Mouse (Mus musculus) lung, embryonic 15.5 days (tissue): ENCODE results near the gene Gif. TPM values are rescaled to one million over a fixed set of nuclear protein-coding genes. Genes with fewer than 3 reads are reported as not detected.

Source experiments
- ATAC-seq: fragments of 200-750 bp; cut with Nextera tagmentation; 2 replicates; pipeline ENCODE4 v1.8.0; 2017; ENCODE audit warnings: moderate number of reproducible peaks, borderline replicate concordance; ENCODE audit not compliant: low FRiP score, low TSS enrichment; ENCODE audit errors: extremely low read depth
- H3K27ac ChIP-seq: fragments of 300-500 bp; sonication (generic); 2 replicates; pipeline ENCODE4 v1.5.1; 2015; ENCODE audit warnings: moderate library complexity, mild to moderate bottlenecking, inconsistent platforms
- H3K27me3 ChIP-seq: fragments of 300-500 bp; sonication (generic); 2 replicates; pipeline ENCODE4 v1.6.1; 2015; ENCODE audit warnings: inconsistent platforms
- H3K36me3 ChIP-seq: fragments of 300-500 bp; sonication (generic); 2 replicates; pipeline ENCODE4 v1.6.1; 2015; ENCODE audit warnings: inconsistent platforms
- H3K4me1 ChIP-seq: fragments of 300-500 bp; sonication (generic); 2 replicates; pipeline ENCODE4 v1.6.1; 2015; ENCODE audit warnings: inconsistent platforms
- H3K4me2 ChIP-seq: fragments of 300-500 bp; sonication (generic); 2 replicates; pipeline ENCODE4 v1.6.1; 2015; ENCODE audit warnings: inconsistent platforms, mild to moderate bottlenecking, moderate library complexity
- H3K4me3 ChIP-seq: fragments of 300-500 bp; sonication (generic); 2 replicates; pipeline ENCODE4 v1.5.1; 2015; ENCODE audit warnings: mild to moderate bottlenecking, inconsistent platforms
- H3K9ac ChIP-seq: fragments of 300-500 bp; sonication (generic); 2 replicates; pipeline ENCODE4 v1.6.1; 2015; ENCODE audit warnings: inconsistent platforms
- H3K9me3 ChIP-seq: fragments of 300-500 bp; sonication (generic); 2 replicates; pipeline ENCODE4 v1.6.1; 2016; ENCODE audit warnings: inconsistent platforms
- WGBS: fragments of 180-500 bp; shearing (Covaris S2); methylation state at CpG from one replicate; pipeline ENCODE4 v1.1.7; 2015; 5-methylcytosine and 5-hydroxymethylcytosine counted together
- polyA plus RNA-seq: library from polyadenylated mRNA; unstranded; fragments of >200 nt; fragmentation: Nextera tagmentation; extraction: Ambion mirVana; gene quantifications from 2 replicates; pipeline ENCODE4 v1.2.1, GENCODE M21; 2015

Gene Gif
- 0.70 and 0.71 TPM in 2 replicates for polyA plus RNA-seq

- no peak within 1 kb of the TSS for H3K4me2 ChIP-seq
- H3K4me3 ChIP-seq: no peak within 1 kb of the TSS
- H3K27ac ChIP-seq: no peak within 1 kb of the TSS
- H3K27me3 ChIP-seq: no peaks in the 10 kb centered on the region
- no peaks in the 10 kb centered on the region for H3K9me3 ChIP-seq
- no peak within 1 kb of the TSS for H3K9ac ChIP-seq
- no peaks in the 10 kb centered on the region for H3K36me3 ChIP-seq
- ATAC-seq: no peak
- H3K4me1 ChIP-seq: no peaks in the 10 kb centered on the region
- 56% methylated on average over 2 of the region's 2 CpGs for WGBS
Measured at GRCm38 (mm10) chr19:11747298-11747697, at the start of gene Gif. Gif (plus strand) TSS chr19:11747554.

DNA sequence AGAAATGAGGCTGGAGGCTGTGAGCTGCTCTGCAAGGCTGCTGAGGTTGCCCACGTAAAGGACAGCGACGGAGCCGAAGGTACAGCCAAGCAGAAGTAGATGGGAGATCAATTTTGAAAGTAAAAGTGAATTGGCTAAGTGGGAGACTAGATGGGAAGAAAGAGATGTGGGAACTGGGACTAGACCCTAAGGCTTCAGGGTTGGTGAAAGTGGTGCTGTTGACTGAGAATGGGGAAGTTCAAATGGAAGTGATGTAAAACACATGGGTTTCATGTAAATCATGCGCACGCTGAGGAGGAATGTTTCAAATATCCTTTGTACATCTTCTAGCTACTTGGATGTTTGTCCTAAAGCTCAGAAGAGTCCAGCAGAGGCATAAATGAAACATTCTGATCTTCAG is 49.0 kb upstream of the Gif start:
- no peak overlapping the region for H3K4me2 ChIP-seq
- H3K9ac ChIP-seq: no peak overlapping the region
- H3K4me1 ChIP-seq: no peaks in the 10 kb centered on the region
- no peaks in the 10 kb centered on the region for H3K36me3 ChIP-seq
- no peak for ATAC-seq
- H3K9me3 ChIP-seq: no peaks in the 10 kb centered on the region
- WGBS: 88% methylated on average over 6 of the region's 6 CpGs
- H3K27me3 ChIP-seq: no peaks in the 10 kb centered on the region
- H3K27ac ChIP-seq: no peak overlapping the region
- H3K4me3 ChIP-seq: no peak overlapping the region

DNA sequence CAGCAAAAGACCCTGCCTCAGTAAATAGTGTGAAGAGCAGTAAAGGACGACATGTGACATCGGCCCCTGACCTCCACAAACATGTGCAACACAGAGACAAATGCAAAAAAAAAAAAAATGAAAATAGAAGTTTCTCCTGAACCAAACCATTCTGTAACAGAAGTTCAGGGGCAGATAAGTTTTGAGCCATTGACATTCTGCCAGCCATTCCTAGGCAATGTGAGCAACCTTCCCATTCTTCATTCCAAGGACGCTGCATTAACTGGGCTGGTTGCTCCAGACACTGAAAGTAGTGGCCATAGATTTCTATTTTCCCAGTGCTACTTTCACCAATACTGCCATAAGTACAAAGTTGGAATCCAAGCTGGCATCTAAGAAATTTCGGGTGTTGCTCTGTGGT is 34.9 kb upstream of the Gif start:
- ATAC-seq: no peak
- Histone ChIP-seq H3K36me3 (no peaks in the 10 kb centered on the region), H3K27me3 (no peaks in the 10 kb centered on the region), H3K4me2 (no peak overlapping the region), H3K4me1 (no peaks in the 10 kb centered on the region), H3K9ac (no peak overlapping the region), H3K27ac (no peak overlapping the region), H3K9me3 (no peaks in the 10 kb centered on the region), H3K4me3 (no peak overlapping the region)
- WGBS: 79% methylated on average over 4 of the region's 4 CpGs

DNA sequence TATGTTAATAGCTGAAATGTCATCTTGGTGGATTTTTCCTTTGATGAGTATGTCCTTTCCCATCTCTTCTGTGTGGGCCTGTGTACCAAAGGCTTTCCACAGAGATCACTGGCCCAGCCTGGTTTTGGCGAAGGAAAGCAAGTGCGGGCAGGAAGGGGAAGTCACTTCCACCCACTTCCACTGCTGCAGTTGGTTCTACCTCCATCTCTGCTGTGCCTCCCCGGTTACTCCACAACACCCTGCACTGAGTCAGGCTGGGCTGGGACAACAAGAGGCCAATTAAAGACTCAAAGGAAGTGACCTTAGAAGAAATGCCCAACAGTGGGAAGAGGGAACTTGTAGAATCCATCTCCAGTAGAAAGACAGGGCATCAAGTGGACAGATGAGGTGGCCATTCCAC is 27.3 kb upstream of the Gif start:
- H3K4me2 ChIP-seq: no peak overlapping the region
- H3K9ac ChIP-seq: no peak overlapping the region
- H3K27ac ChIP-seq: no peak overlapping the region
- H3K9me3 ChIP-seq: no peaks in the 10 kb centered on the region
- 72% methylated on average over 3 of the region's 3 CpGs for WGBS
- peaks cover 4% of the 10 kb centered on the region; the same call in 1 of the 2 replicates for H3K4me1 ChIP-seq
- H3K36me3 ChIP-seq: no peaks in the 10 kb centered on the region
- no peaks in the 10 kb centered on the region for H3K27me3 ChIP-seq
- no peak overlapping the region for H3K4me3 ChIP-seq
- no peak for ATAC-seq

GRCm38 (mm10) chr19:11723870-11724269 is 23.5 kb upstream of the Gif start:
- Histone ChIP-seq H3K4me2 (no peak overlapping the region), H3K4me1 (peaks cover 4% of the 10 kb centered on the region; the same call in 1 of the 2 replicates), H3K36me3 (no peaks in the 10 kb centered on the region), H3K9ac (no peak overlapping the region), H3K4me3 (no peak overlapping the region), H3K9me3 (no peaks in the 10 kb centered on the region), H3K27me3 (no peaks in the 10 kb centered on the region), H3K27ac (peak overlapping the region; percentile 44; the same call in 1 of the 2 replicates)
- 53% methylated on average over 2 of the region's 2 CpGs for WGBS
- ATAC-seq: no peak

GRCm38 (mm10) chr19:11724275-11724674 is 23.1 kb upstream of the Gif start:
- no peaks in the 10 kb centered on the region for H3K9me3 ChIP-seq
- 28% methylated on average over 6 of the region's 6 CpGs for WGBS
- no peak overlapping the region for H3K9ac ChIP-seq
- H3K36me3 ChIP-seq: no peaks in the 10 kb centered on the region
- no peak overlapping the region for H3K4me3 ChIP-seq
- peak overlapping the region; percentile 67; the same call in 1 of the 2 replicates for H3K27ac ChIP-seq
- peak; percentile 80; the same call in 1 of the 2 replicates for ATAC-seq
- H3K4me2 ChIP-seq: no peak overlapping the region
- H3K27me3 ChIP-seq: no peaks in the 10 kb centered on the region
- H3K4me1 ChIP-seq: peaks cover 4% of the 10 kb centered on the region; the same call in 1 of the 2 replicates

DNA sequence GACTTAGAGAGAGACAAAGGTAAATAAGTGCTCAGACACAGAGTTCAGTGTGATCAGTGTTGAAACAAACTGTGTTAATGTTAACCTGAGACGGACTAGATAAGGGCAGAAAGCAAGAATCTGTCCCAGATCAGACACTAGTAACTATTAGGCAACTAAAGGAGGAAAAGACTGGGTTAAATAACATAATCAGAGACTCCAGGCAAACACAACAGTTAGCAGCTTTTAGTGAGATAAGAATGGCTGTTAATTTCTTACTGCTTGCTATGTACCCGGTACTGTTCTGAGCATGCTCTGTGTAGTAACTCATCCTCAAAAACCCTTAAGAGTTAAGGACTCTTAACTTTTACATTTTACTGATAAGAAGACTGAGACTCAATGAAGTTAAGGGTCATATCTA is 21.4 kb upstream of the Gif start:
- no peak overlapping the region for H3K27ac ChIP-seq
- H3K9ac ChIP-seq: no peak overlapping the region
- no peaks in the 10 kb centered on the region for H3K36me3 ChIP-seq
- no peaks in the 10 kb centered on the region for H3K9me3 ChIP-seq
- no peak overlapping the region for H3K4me2 ChIP-seq
- WGBS: 40% methylated on average over 2 of the region's 2 CpGs
- H3K4me3 ChIP-seq: no peak overlapping the region
- H3K4me1 ChIP-seq: peaks cover 4% of the 10 kb centered on the region; the same call in 1 of the 2 replicates
- no peak for ATAC-seq
- H3K27me3 ChIP-seq: no peaks in the 10 kb centered on the region

GRCm38 (mm10) chr19:11727304-11727703 is 20.1 kb upstream of the Gif start:
- ATAC-seq: no peak
- Histone ChIP-seq H3K27ac (no peak overlapping the region), H3K9me3 (no peaks in the 10 kb centered on the region), H3K4me3 (no peak overlapping the region), H3K4me2 (no peak overlapping the region), H3K36me3 (no peaks in the 10 kb centered on the region), H3K4me1 (peaks cover 4% of the 10 kb centered on the region; the same call in 1 of the 2 replicates), H3K9ac (no peak overlapping the region), H3K27me3 (no peaks in the 10 kb centered on the region)
- WGBS: 88% methylated on average over 5 of the region's 5 CpGs

DNA sequence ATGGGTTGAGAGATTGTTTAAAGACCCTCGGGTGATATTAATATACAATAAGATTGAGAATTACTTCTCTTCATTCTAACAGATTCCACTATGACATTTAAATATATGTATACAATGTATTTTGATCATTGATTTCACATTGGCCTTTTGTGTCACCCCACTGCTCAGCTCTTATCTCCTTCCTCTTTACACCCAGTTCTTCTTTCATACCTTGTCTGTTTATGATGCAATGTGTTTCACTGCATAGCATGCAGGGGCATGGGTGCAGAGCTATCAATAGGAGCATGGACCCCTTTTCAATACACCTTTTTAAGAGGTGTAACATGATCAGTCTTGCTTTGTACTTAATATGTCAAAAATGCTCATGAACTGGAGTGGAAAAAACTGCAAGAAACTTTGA is 17.1 kb upstream of the Gif start:
- Histone ChIP-seq H3K4me2 (no peak overlapping the region), H3K4me1 (no peaks in the 10 kb centered on the region), H3K27me3 (no peaks in the 10 kb centered on the region), H3K4me3 (no peak overlapping the region), H3K9me3 (no peaks in the 10 kb centered on the region), H3K9ac (no peak overlapping the region), H3K36me3 (no peaks in the 10 kb centered on the region), H3K27ac (no peak overlapping the region)
- no peak for ATAC-seq
- 61% methylated on average over 1 of the region's 1 CpGs for WGBS

- no peak for ATAC-seq
- WGBS: 34% methylated on average over 1 of the region's 1 CpGs
- Histone ChIP-seq H3K4me1 (no peaks in the 10 kb centered on the region), H3K4me2 (no peak overlapping the region), H3K36me3 (no peaks in the 10 kb centered on the region), H3K27me3 (no peaks in the 10 kb centered on the region), H3K9me3 (no peaks in the 10 kb centered on the region), H3K9ac (no peak overlapping the region), H3K27ac (no peak overlapping the region), H3K4me3 (no peak overlapping the region)
Measured at GRCm38 (mm10) chr19:11736455-11736854, 10.9 kb upstream of the Gif start.

GRCm38 (mm10) chr19:11745680-11746079 is 1.7 kb upstream of the Gif start:
- Histone ChIP-seq H3K9ac (no peak overlapping the region), H3K9me3 (no peaks in the 10 kb centered on the region), H3K4me1 (no peaks in the 10 kb centered on the region), H3K4me2 (no peak overlapping the region), H3K27ac (no peak overlapping the region), H3K36me3 (no peaks in the 10 kb centered on the region), H3K4me3 (no peak overlapping the region), H3K27me3 (no peaks in the 10 kb centered on the region)
- no peak for ATAC-seq

DNA sequence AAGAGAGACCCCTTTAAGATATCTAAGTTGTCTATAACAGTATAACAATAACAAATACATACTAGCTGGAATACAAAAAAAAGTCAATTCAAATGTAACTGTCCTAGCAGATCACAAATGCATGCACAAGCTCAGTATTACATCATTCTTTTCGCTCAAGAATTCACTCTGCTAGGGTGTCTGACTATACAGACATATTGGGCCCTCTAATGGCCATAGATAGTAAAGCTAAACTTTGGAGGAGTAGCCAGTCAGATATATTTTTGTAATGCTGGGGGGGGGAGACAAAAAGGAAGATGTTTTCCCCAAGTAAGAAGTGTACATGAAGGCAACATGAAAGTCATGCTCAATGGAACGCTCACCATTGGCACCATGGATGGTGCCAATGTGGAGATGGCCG is 17.7 kb downstream of the Gif start:
- no peaks in the 10 kb centered on the region for H3K27me3 ChIP-seq
- WGBS: 82% methylated on average over 3 of the region's 3 CpGs

DNA sequence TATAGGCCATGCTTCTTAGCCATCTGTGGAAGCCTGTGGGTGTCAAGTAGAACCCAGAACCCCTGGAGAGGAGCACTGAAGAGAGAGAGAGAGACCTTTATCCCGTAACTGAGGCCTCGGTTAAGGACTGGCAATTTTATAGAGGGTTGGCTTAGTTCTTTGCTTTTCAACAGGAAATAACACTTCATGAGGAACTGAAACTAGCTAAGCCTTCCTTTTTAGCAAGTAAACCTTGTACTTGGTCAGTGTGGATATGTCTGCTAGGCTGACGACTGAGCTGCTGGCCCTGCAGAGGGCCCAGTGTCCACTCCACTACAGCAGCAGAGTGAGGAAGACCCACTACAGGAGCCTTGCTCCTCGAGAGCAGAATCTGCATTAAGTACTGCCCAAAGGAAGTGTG is 19.1 kb downstream of the Gif start:
- Histone ChIP-seq H3K4me1 (peaks cover 10% of the 10 kb centered on the region), H3K27me3 (no peaks in the 10 kb centered on the region), H3K4me2 (no peak overlapping the region), H3K4me3 (no peak overlapping the region), H3K9me3 (no peaks in the 10 kb centered on the region), H3K36me3 (no peaks in the 10 kb centered on the region), H3K27ac (no peak overlapping the region), H3K9ac (no peak overlapping the region)
- 53% methylated on average over 4 of the region's 4 CpGs for WGBS
- ATAC-seq: no peak

More for the DNA sequence above, 17.7 kb downstream of the Gif start:
- Histone ChIP-seq H3K4me2 (no peak overlapping the region), H3K9ac (no peak overlapping the region), H3K27ac (no peak overlapping the region), H3K36me3 (no peaks in the 10 kb centered on the region), H3K9me3 (no peaks in the 10 kb centered on the region), H3K4me3 (no peak overlapping the region), H3K4me1 (0 out of 2 replicates have a peak, but pooled peaks cover 2% of the 10 kb centered on the region)
- no peak for ATAC-seq
